Mouse (Mus musculus) liver, postnatal 0 days (tissue): ENCODE measurements around the gene Phldb1.

Experiments
- CTCF ChIP-seq: sonication (generic); IDR thresholded peaks from 2 replicates; pipeline ENCODE4 v1.5.1; 2016; ENCODE audit warnings: antibody characterized with exemption, low read depth
- EP300 ChIP-seq: IDR thresholded peaks from 2 replicates; pipeline ENCODE4 v1.6.1; 2016; ENCODE audit warnings: antibody characterized with exemption, low read depth, mild to moderate bottlenecking

DNA sequence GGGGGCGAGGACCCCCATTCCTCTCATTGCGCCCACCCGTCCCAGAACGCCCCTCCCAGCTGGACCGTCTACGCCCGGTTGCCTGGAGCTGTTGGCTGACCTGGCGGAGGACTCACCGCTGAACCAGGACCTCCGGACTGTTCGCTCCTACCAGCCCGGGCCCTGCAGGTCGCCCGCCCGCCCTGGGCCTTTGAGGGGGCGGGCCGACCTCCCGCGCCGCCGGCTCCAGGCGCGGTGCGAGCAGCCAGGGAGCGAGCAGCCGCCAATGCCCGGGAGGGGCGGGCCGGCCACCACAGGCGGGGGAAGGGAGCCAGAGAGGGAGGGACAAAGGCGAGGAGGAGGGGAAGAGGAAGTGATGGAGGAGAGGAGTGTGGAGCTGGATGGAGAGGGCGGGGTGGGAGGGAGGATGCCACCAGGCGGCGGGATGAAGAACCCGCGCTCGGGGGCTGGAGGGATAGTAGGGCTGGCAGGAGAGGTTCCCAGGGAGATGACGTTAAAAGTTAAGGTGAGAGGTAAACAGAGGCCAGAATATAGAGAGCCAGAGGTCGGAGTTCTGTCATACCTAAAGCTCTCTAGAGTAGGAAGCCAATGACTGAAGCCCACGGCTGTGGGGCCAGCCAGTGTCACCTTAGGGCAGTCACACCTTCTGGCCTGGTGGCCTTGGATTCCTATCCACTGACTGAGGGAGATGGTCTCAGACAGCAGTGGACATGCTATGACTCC, 13.7 kb downstream of the Phldb1 start:
- TF ChIP-seq CTCF (peak; percentile 46), EP300 (no peak)
